Mouse (Mus musculus): ENCODE data around the gene Efna4. TPM values are rescaled to one million over a fixed set of nuclear protein-coding genes. Genes with fewer than 3 reads are reported as not detected.
A peak's percentile ranks its signal among the peaks of the same experiment; 100 is the strongest.

Gene Efna4
- total RNA-seq, 2 experiments from 2014 or later: 0.43 to 1.1 TPM

- no peak for DNase-seq (ENCODE audit: low spot score in 2 of 2)
Measured at GRCm38 (mm10) chr3:89364631-89365030, 26.8 kb upstream of the Efna4 start.

- DNase-seq (ENCODE audit: low spot score in 2 of 2): no peak
Measured at GRCm38 (mm10) chr3:89361675-89362074, 23.8 kb upstream of the Efna4 start, which contains the start of gene Dcst2. Dcst2 (plus strand) TSS chr3:89361975.

GRCm38 (mm10) chr3:89360237-89360636, 22.4 kb upstream of the Efna4 start:
- DNase-seq (ENCODE audit: low spot score in 2 of 2): no peak

- no peak for DNase-seq (ENCODE audit: low spot score in 2 of 2)
Measured at GRCm38 (mm10) chr3:89359630-89360029, 21.8 kb upstream of the Efna4 start.

GRCm38 (mm10) chr3:89356029-89356428, 18.2 kb upstream of the Efna4 start:
- DNase-seq (ENCODE audit: low spot score in 2 of 2): no peak

- no peak for DNase-seq (ENCODE audit: low spot score in 2 of 2)
Measured at GRCm38 (mm10) chr3:89355512-89355902, 17.7 kb upstream of the Efna4 start.

GRCm38 (mm10) chr3:89354816-89355511, 17.1 kb upstream of the Efna4 start:
- peak; percentile 90 to 94 for DNase-seq (ENCODE audit: low spot score in 2 of 2)

- no peak for DNase-seq (ENCODE audit: low spot score in 2 of 2)
Measured at GRCm38 (mm10) chr3:89351271-89351670, 13.4 kb upstream of the Efna4 start.

- peak; percentile 90 to 92 for DNase-seq (ENCODE audit: low spot score in 2 of 2)
Measured at GRCm38 (mm10) chr3:89349869-89350501, 12.2 kb upstream of the Efna4 start, which contains the start of gene Adam15. Adam15 (minus strand) TSS chr3:89349996.

GRCm38 (mm10) chr3:89348911-89349868, 11.4 kb upstream of the Efna4 start:
- peak; percentile 50 to 59 for DNase-seq (ENCODE audit: low spot score in 2 of 2)

GRCm38 (mm10) chr3:89347916-89348315, 10.1 kb upstream of the Efna4 start:
- no peak for DNase-seq (ENCODE audit: low spot score in 2 of 2)

GRCm38 (mm10) chr3:89346815-89347540, 9.2 kb upstream of the Efna4 start:
- DNase-seq (ENCODE audit: low spot score in 2 of 2): no peak

GRCm38 (mm10) chr3:89343279-89343678, 5.5 kb upstream of the Efna4 start:
- no peak for DNase-seq (ENCODE audit: low spot score in 2 of 2)

- DNase-seq (ENCODE audit: low spot score in 2 of 2): no peak
Measured at GRCm38 (mm10) chr3:89341794-89342193, 4.0 kb upstream of the Efna4 start.

GRCm38 (mm10) chr3:89340465-89340864, 2.6 kb upstream of the Efna4 start:
- DNase-seq (ENCODE audit: low spot score in 2 of 2): peak; percentile 77 to 79

GRCm38 (mm10) chr3:89339416-89339815, 1.6 kb upstream of the Efna4 start:
- peak; percentile 65 to 69 for DNase-seq (ENCODE audit: low spot score in 2 of 2)

- DNase-seq (ENCODE audit: low spot score in 2 of 2): no peak
Measured at GRCm38 (mm10) chr3:89337062-89337720, 637 bp downstream of the Efna4 start.

- no peak for DNase-seq (ENCODE audit: low spot score in 2 of 2)
Measured at GRCm38 (mm10) chr3:89336529-89336928, 1.3 kb downstream of the Efna4 start.

- no peak for DNase-seq (ENCODE audit: low spot score in 2 of 2)
Measured at GRCm38 (mm10) chr3:89333053-89333452, 4.8 kb downstream of the Efna4 start.

- no peak for DNase-seq (ENCODE audit: low spot score in 2 of 2)
Measured at GRCm38 (mm10) chr3:89332476-89332875, 5.4 kb downstream of the Efna4 start.
